ENCODE assay signal across 22 mouse cellular contexts in the genomic region with DNA sequence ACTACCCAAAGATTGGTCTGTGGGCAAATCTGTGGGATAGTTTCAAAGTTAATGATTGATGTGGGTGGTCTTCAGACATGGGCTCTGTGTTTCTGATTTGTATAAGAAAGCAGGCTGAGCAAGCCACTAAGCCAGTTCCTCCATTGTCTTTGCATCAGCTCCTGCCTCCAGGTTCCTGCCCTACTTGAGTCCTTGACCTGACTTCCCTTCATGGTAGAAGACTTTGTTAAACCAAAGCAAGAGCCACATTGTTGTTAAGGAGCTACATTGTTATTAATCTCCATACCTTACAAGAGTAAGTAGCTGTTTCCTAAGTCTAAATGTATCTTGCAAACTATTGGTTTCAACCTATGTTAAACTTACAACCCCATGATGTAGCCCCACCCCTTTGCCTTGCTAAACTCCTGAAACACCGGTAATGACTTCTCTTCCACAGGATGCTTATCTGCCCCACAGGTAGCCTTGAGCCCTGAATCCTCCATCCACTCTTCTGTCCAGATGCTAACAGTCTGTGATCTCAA.
A peak's percentile ranks its signal among the peaks of the same experiment; 100 is the strongest.
DNase-seq lines count a peak whose midpoint lies in the region; ATAC-seq and TF ChIP-seq lines count a peak whose summit lies in the region.
"Had no signal": no experiment of that assay in that cellular context is flagged by ENCODE, and none has a peak within 500 bp of the region (broad histone marks: within the 10 kb centered on the region; RNA-seq: fewer than 3 reads in every experiment).

No protein-coding gene starts in this region.

- in situ Hi-C loops in ES-E14 (cut with MboI; ENCODE audit: low sequenced_read_pairs in 2 of 2, unreplicated experiment in 2 of 2), result no loop called here

- H3K9ac ChIP-seq in liver, embryonic 13.5 days, result no peak overlapping the region
- H3K9ac ChIP-seq in ES-E14 (ENCODE audit: insufficient read depth, low read depth, low read length, poor library complexity, severe bottlenecking), result no peak overlapping the region
- H3K9ac ChIP-seq: embryonic facial prominence, embryonic 12.5 days; embryonic facial prominence, embryonic 15.5 days; forebrain, embryonic 15.5 days; hindbrain, embryonic 12.5 days; hindbrain, embryonic 15.5 days had no signal

- peaks cover 16% of the 10 kb centered on the region for H3K4me1 ChIP-seq in liver, embryonic 13.5 days (replicated peaks)
- peaks cover 2 to 12% of the 10 kb centered on the region in 2 experiments for H3K4me1 ChIP-seq in ES-E14 (ENCODE audit: control insufficient read depth in 2 of 2, insufficient read depth in 2 of 2, low read length in 2 of 2, poor library complexity in 1 of 2)
- H3K4me1 ChIP-seq: embryonic facial prominence, embryonic 12.5 days; embryonic facial prominence, embryonic 15.5 days; hindbrain, embryonic 12.5 days; hindbrain, embryonic 15.5 days had no signal

- H3K4me2 ChIP-seq in liver, embryonic 13.5 days, result peak overlapping the region; percentile 43; the same call in 1 of the 2 replicates
- H3K4me2 ChIP-seq: embryonic facial prominence, embryonic 12.5 days; embryonic facial prominence, embryonic 15.5 days; forebrain, embryonic 15.5 days; heart, embryonic 11.5 days; hindbrain, embryonic 12.5 days; hindbrain, embryonic 15.5 days had no signal

- no peak overlapping the region for H3K4me3 ChIP-seq in liver, embryonic 13.5 days (replicated peaks)
- H3K4me3 ChIP-seq in ES-E14 (ENCODE audit: insufficient read depth in 1 of 2, low read depth in 1 of 2, low read length in 2 of 2, poor library complexity in 1 of 2, severe bottlenecking in 1 of 2), result no peak overlapping the region
- H3K4me3 ChIP-seq: embryonic facial prominence, embryonic 12.5 days; embryonic facial prominence, embryonic 15.5 days; forebrain, embryonic 15.5 days; hindbrain, embryonic 12.5 days; hindbrain, embryonic 15.5 days had no signal

- H3K9me3 ChIP-seq in liver, embryonic 13.5 days (replicated peaks), result no peaks in the 10 kb centered on the region; the same call in 1 of the 2 replicates
- H3K9me3 ChIP-seq in ES-E14 (ENCODE audit: control insufficient read depth, insufficient read depth, low read depth, low read length), result no peaks in the 10 kb centered on the region
- H3K9me3 ChIP-seq: embryonic facial prominence, embryonic 12.5 days; embryonic facial prominence, embryonic 15.5 days; forebrain, embryonic 15.5 days; G1E; hindbrain, embryonic 12.5 days; hindbrain, embryonic 15.5 days had no signal

- no peaks in the 10 kb centered on the region for H3K27me3 ChIP-seq in liver, embryonic 13.5 days
- H3K27me3 ChIP-seq: embryonic facial prominence, embryonic 12.5 days; embryonic facial prominence, embryonic 15.5 days; forebrain, embryonic 15.5 days; hindbrain, embryonic 12.5 days; hindbrain, embryonic 15.5 days; Patski had no signal

- no peak for ATAC-seq in liver, embryonic 13.5 days (ENCODE audit: low read depth)
- ATAC-seq: activated CD4-positive, CD25-positive, alpha-beta regulatory T cell, adult 4 months; CD4-positive, CD25-positive, alpha-beta regulatory T cell, adult 4 months; forebrain, embryonic 15.5 days; Patski had no signal

- no peaks in the 10 kb centered on the region for H3K36me3 ChIP-seq in liver, embryonic 13.5 days
- H3K36me3 ChIP-seq in ES-E14 (ENCODE audit: control insufficient read depth, insufficient read depth, low read length, poor library complexity, severe bottlenecking), result no peaks in the 10 kb centered on the region
- H3K36me3 ChIP-seq: embryonic facial prominence, embryonic 12.5 days; embryonic facial prominence, embryonic 15.5 days; forebrain, embryonic 15.5 days; G1E; hindbrain, embryonic 12.5 days; hindbrain, embryonic 15.5 days had no signal

- no peak for DNase-seq in liver, embryonic 13.5 days
- DNase-seq in liver, result no peak
- DNase-seq in ES-CJ7 (ENCODE audit: low read depth, low spot score), result peak; percentile 90
- DNase-seq in ES-E14 (ENCODE audit: low read depth, low spot score), result no peak
- DNase-seq in cerebellum, adult 9-10 months, result no peak
- DNase-seq in cerebellum, postnatal 10 days, result no peak
- DNase-seq: adrenal gland, adult 8-10 months; adrenal gland, postnatal 25 days; cerebellum, adult 11-12 months; cerebellum, adult 8-10 months; cerebellum, postnatal 25 days; gastrocnemius, postnatal 25 days had no signal

- peak overlapping the region; percentile 70; the same call in 1 of the 2 replicates for H3K27ac ChIP-seq in liver, embryonic 13.5 days
- H3K27ac ChIP-seq in ES-E14 (ENCODE audit: insufficient read depth, low read depth, low read length, poor library complexity, severe bottlenecking), result peak overlapping the region; percentile 44; the same call in 1 of the 2 replicates
- H3K27ac ChIP-seq: embryonic facial prominence, embryonic 12.5 days; embryonic facial prominence, embryonic 15.5 days; forebrain, embryonic 15.5 days; hindbrain, embryonic 12.5 days; hindbrain, embryonic 15.5 days had no signal

- 45% methylated on average over 1 of the region's 1 CpGs for WGBS in liver, embryonic 13.5 days (ENCODE audit: insufficient replicate concordance)

TF ChIP-seq in ES-E14, 5 proteins besides CTCF, POLR2A, EP300 and RAD21:
- TF ChIP-seq ZNF384 (IDR thresholded peaks at IDR 0.05; ENCODE audit: low read depth, low read length) (no peak), MAFK (IDR thresholded peaks at IDR 0.05; ENCODE audit: insufficient read depth, low read depth, low read length) (no peak), CHD2 (IDR thresholded peaks at IDR 0.05; ENCODE audit: low read depth, low read length) (no peak), HCFC1 (IDR thresholded peaks at IDR 0.05; ENCODE audit: borderline replicate concordance, insufficient read depth, low read length) (no peak), ZC3H11A (IDR thresholded peaks at IDR 0.05; ENCODE audit: borderline replicate concordance, low read depth, low read length) (no peak)
TF ChIP-seq in ES-E14: peak in this region for 0.
